Mouse (Mus musculus) neural tube, embryonic 12.5 days (tissue): ENCODE measurements around the gene Cldn14. TPM values are rescaled to one million over a fixed set of nuclear protein-coding genes. Genes with fewer than 3 reads are reported as not detected.
A peak's percentile ranks its signal among the peaks of the same experiment; 100 is the strongest.

Experiments
- ATAC-seq: fragments of 200-750 bp; cut with Nextera tagmentation; 2 replicates; pipeline ENCODE4 v1.8.0; 2017; ENCODE audit warnings: low read depth, mild to moderate bottlenecking, moderate TSS enrichment, moderate library complexity; ENCODE audit not compliant: low FRiP score
- H3K27ac ChIP-seq: fragments of 300-500 bp; sonication (generic); 2 replicates; pipeline ENCODE4 v1.5.1; 2016
- H3K27me3 ChIP-seq: fragments of 300-500 bp; sonication (generic); replicated peaks from 2 replicates; pipeline ENCODE4 v1.6.1; 2016; ENCODE audit warnings: mild to moderate bottlenecking
- H3K36me3 ChIP-seq: fragments of 300-500 bp; sonication (generic); 2 replicates; pipeline ENCODE4 v1.6.1; 2016; ENCODE audit warnings: mild to moderate bottlenecking
- H3K4me1 ChIP-seq: fragments of 300-500 bp; sonication (generic); 2 replicates; pipeline ENCODE4 v1.6.1; 2016
- H3K4me2 ChIP-seq: fragments of 300-500 bp; sonication (generic); replicated peaks from 2 replicates; pipeline ENCODE4 v1.6.1; 2016; ENCODE audit warnings: mild to moderate bottlenecking
- H3K4me3 ChIP-seq: fragments of 300-500 bp; sonication (generic); 2 replicates; pipeline ENCODE4 v1.5.1; 2016
- H3K9ac ChIP-seq: fragments of 300-500 bp; sonication (generic); 2 replicates; pipeline ENCODE4 v1.6.1; 2016; ENCODE audit warnings: mild to moderate bottlenecking
- H3K9me3 ChIP-seq: fragments of 300-500 bp; sonication (generic); 2 replicates; pipeline ENCODE4 v1.6.1; 2016; ENCODE audit warnings: mild to moderate bottlenecking
- WGBS: fragments of 180-500 bp; shearing (Covaris S2); methylation state at CpG from one replicate; pipeline ENCODE4 v1.1.7; 2016; 5-methylcytosine and 5-hydroxymethylcytosine counted together
- polyA plus RNA-seq: library from polyadenylated mRNA; unstranded; fragments of >200 nt; fragmentation: Nextera tagmentation; extraction: Ambion mirVana; gene quantifications from 2 replicates; pipeline ENCODE4 v1.2.1, GENCODE M21; 2016

The Cldn14 gene
- polyA plus RNA-seq, 1 experiment from 2014 or later, result 0.56 TPM

DNA sequence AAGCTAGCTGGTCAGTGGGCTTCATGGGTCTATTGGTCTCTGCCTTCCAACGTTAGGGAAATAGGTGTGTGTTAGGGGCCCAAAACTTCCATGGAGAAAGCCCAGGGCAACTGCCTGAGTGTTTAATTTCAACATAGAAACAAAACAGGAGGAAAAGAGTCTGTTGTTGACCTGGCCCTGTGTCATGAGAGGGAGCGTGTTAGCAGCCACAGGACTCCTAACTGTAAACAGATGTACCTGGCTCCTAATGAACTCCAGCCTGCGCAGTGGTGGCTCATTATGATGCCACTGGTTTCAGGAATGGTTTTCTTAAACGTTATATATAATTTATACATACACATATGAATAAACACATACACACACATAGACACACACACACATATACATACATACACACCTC is 68.7 kb downstream of the Cldn14 start:
- H3K36me3 ChIP-seq, result no peaks in the 10 kb centered on the region
- no peaks in the 10 kb centered on the region for H3K9me3 ChIP-seq
- ATAC-seq, result no peak
- H3K9ac ChIP-seq, result no peak overlapping the region
- H3K4me2 ChIP-seq, result no peak overlapping the region
- no peaks in the 10 kb centered on the region; the same call in none of the 2 replicates for H3K4me1 ChIP-seq
- H3K27me3 ChIP-seq, result peaks cover 11% of the 10 kb centered on the region
- 79% methylated on average over 4 of the region's 4 CpGs for WGBS
- no peak overlapping the region for H3K27ac ChIP-seq
- H3K4me3 ChIP-seq, result no peak overlapping the region

DNA sequence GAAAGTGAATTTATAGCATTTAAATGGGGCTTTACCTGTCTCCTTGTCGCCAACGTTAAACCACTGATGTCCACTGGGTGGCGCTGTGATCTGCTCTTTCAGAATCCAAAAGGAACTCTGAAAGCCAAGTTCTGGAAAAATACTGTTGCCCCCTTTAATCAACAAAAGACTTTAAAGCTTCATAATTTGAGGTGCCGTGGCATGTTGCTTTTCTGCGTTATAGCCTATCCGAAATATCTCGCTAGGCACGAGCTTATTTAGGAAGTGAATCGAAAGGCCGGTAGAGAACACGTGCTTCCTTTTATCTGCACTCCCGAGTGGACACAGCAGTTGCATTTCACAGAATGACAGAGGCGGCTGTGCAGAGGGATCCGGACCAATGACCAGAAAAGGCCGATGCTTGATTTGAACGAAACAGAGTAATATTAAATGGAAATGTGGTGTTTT is 70.2 kb downstream of the Cldn14 start:
- Histone ChIP-seq H3K4me2 (peak overlapping the region; percentile 48), H3K9ac (no peak overlapping the region), H3K9me3 (no peaks in the 10 kb centered on the region), H3K27ac (no peak overlapping the region), H3K4me3 (peak overlapping the region; percentile 16; the same call in 1 of the 2 replicates), H3K27me3 (peaks cover 11% of the 10 kb centered on the region), H3K4me1 (no peaks in the 10 kb centered on the region; the same call in none of the 2 replicates), H3K36me3 (no peaks in the 10 kb centered on the region)
- WGBS, result 16% methylated on average over 16 of the region's 16 CpGs
- no peak for ATAC-seq

DNA sequence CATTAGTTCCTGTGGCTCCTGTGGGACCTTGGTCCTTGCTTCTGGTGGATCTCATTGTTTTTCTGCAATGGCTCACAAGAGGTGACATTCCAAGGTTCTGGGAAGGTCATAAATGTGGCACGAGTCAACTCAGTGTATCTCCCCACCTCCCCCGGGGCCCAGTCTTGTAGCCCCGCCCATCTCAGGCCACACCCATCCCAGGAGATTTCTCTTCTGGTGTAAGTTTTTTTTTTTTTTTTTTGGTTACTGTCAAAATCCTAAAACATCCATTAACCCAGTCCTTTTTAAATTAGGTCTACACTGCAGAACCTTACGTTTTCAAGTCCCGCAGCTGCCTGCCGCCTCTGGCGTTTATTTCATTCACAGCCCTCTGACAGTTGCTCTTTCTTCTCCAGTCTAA is 73.6 kb downstream of the Cldn14 start:
- no peak for ATAC-seq
- Histone ChIP-seq H3K36me3 (no peaks in the 10 kb centered on the region), H3K4me2 (no peak overlapping the region), H3K27ac (no peak overlapping the region), H3K27me3 (peaks cover 11% of the 10 kb centered on the region), H3K9me3 (no peaks in the 10 kb centered on the region), H3K9ac (no peak overlapping the region), H3K4me3 (no peak overlapping the region), H3K4me1 (no peaks in the 10 kb centered on the region; the same call in 1 of the 2 replicates)
- WGBS, result 16% methylated on average over 7 of the region's 7 CpGs

DNA sequence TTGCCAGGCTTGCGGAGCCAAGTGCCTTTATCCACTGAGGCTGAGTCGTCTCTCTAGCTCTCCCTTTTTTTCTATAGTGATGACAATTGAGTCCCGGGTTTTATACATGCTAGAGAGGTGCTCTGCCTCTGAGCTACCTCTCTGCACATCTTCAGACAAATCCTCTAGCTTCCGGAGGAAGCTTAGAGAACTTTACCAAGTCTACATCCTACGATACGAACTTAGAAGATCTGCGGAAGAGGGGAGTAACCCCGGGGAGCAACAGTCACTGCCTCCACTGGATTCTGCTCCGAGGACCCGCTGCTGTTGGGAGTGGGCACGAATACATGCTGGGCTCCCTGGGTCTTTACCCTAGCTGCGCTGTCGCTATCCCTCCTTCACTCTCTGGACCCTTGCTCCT is 74.0 kb downstream of the Cldn14 start:
- Histone ChIP-seq H3K9ac (no peak overlapping the region), H3K36me3 (no peaks in the 10 kb centered on the region), H3K9me3 (no peaks in the 10 kb centered on the region), H3K27me3 (peaks cover 11% of the 10 kb centered on the region), H3K4me3 (no peak overlapping the region), H3K4me2 (no peak overlapping the region), H3K27ac (no peak overlapping the region), H3K4me1 (no peaks in the 10 kb centered on the region; the same call in 1 of the 2 replicates)
- WGBS, result 17% methylated on average over 13 of the region's 13 CpGs
- ATAC-seq, result no peak

DNA sequence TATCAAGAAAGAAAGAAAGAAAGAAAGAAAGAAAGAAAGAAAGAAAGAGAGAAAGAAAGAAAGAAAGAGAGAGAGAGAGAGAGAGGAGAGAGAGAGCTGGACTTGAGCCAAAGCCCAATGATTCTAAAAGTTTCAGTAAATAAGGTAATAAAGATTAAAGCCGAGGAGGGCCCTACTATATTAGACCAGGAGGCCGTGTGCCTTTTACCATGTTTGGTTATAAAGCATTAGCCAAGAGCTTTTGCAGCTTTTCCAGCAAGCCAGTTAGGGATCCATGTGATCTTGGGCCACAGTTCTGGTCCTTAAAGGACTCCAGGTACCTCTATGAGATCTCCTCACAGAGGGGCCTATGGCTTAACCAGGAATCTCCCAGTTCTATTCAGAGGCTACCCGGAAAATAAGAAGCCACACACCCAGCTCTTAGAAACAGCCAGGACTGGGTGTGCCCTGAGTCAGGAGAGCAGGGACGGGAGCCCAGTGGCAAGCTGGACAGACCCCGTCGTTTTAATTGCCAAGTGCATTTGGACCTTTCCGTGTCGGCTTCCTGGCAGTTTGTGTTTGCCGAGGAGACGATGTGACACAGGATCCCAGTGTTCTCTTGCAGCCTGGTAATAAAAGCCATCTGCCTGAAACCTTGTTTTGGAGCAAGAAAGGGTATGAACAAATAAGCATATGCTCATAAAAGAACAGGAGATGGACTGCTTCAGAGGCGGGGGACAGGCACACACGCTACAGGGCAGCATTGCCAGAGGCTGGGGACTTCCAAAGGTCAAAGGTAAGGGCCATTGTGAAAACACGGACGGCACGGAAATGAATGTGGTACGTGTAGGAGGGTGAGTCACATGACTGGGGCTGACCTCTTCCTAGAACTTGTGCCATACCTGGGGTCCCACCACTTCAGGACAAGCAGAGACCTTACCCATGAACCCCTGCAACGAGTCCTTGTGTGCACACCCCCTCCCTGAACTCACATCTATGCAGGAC is 76.2 kb downstream of the Cldn14 start:
- Histone ChIP-seq H3K36me3 (no peaks in the 10 kb centered on the region), H3K27me3 (peaks cover 11% of the 10 kb centered on the region), H3K9ac (no peak overlapping the region), H3K4me1 (no peaks in the 10 kb centered on the region), H3K4me2 (no peak overlapping the region), H3K4me3 (no peak overlapping the region), H3K9me3 (no peaks in the 10 kb centered on the region), H3K27ac (no peak overlapping the region)
- ATAC-seq, result no peak
- WGBS, result 58% methylated on average over 17 of the region's 17 CpGs

DNA sequence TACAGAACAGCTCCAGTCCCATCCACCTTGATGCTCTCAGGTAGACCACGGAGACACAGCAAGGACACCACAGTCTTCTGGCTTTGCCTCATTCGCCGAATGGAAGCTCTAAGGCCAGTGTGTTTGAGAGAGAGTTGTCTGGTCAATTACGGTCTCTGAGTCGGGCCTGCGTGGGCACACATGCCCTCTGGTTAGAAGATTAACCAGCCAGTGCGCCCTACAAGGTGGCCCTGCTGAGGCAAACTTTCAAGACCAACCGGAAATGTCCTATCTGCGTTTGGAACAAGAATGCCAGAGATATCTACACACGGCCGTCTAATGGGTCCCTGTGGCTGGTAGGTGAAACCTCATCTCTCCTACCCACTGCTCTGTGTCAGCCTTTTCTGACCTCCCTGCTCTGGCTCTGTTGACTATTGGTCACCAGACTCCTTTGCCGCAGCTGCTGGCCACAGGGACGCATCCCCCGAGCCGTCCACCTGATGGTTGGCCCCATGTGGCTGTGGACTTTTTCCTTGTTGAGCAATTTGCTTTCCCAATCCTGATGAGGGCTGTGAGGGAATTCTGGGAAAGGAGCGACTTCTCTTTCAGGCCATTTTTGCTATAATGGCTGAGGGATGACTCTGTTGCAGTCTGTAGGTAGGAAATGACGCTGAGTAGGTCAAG is 79.1 kb downstream of the Cldn14 start:
- no peak overlapping the region for H3K27ac ChIP-seq
- no peaks in the 10 kb centered on the region for H3K27me3 ChIP-seq
- H3K9ac ChIP-seq, result no peak overlapping the region
- H3K4me2 ChIP-seq, result no peak overlapping the region
- H3K9me3 ChIP-seq, result no peaks in the 10 kb centered on the region
- H3K4me1 ChIP-seq, result no peaks in the 10 kb centered on the region
- ATAC-seq, result no peak
- H3K36me3 ChIP-seq, result no peaks in the 10 kb centered on the region
- 91% methylated on average over 17 of the region's 17 CpGs for WGBS
- no peak overlapping the region for H3K4me3 ChIP-seq

DNA sequence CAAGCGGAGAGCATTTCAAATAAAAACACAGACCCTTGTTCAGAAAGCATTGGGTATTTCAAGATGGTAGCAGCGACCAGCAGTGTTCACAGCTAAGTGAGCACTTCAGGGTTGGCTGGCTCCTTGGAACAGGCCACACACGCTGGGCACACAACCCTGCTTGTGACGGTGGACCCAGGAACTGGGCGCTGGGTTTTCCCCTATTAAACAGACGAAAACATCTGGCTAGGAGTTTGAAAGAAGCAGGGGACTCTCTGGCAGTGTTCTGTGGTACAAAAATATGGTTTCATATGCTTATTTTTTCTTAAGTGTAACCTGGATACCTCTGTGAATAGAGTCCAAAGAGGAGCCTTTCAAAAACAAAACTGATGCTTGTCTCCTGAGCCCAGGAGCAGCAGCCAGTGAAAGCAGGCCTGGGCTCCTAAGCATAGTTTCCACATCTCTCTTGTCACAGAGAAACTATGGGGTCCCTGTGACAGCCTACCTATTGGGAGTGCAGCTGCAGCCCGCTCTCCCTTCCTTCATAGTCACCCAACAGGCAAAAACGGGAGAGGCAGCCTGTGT is 82.9 kb downstream of the Cldn14 start:
- Histone ChIP-seq H3K9me3 (no peaks in the 10 kb centered on the region), H3K36me3 (no peaks in the 10 kb centered on the region), H3K9ac (no peak overlapping the region), H3K27ac (no peak overlapping the region), H3K27me3 (no peaks in the 10 kb centered on the region), H3K4me2 (no peak overlapping the region), H3K4me3 (no peak overlapping the region), H3K4me1 (no peaks in the 10 kb centered on the region)
- WGBS, result 85% methylated on average over 8 of the region's 8 CpGs
- ATAC-seq, result no peak

DNA sequence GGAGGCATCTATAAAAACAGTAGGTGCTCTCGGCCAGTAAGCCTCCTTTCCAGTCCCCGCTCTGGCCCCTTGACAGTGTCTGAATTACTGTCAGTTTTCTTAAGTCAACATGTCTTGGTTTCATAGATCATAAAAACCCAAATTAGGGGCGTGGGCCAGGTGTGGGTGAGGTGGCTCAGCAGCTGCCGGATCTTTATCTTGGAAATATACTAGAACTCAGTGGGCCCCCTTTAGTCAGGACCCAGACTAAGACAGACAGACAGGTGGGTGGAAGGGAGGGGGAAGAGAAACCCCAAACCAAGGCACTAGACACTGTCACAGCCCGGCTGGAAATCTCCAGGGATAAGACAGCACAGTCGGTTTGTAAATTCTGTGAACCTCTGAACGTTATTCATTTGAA is 84.8 kb downstream of the Cldn14 start:
- no peak overlapping the region for H3K4me2 ChIP-seq
- WGBS, result 77% methylated on average over 7 of the region's 7 CpGs
- H3K4me1 ChIP-seq, result peaks cover 2% of the 10 kb centered on the region
- no peaks in the 10 kb centered on the region for H3K36me3 ChIP-seq
- ATAC-seq, result no peak
- H3K4me3 ChIP-seq, result no peak overlapping the region
- no peak overlapping the region for H3K9ac ChIP-seq
- H3K27ac ChIP-seq, result no peak overlapping the region
- H3K27me3 ChIP-seq, result no peaks in the 10 kb centered on the region
- H3K9me3 ChIP-seq, result no peaks in the 10 kb centered on the region

DNA sequence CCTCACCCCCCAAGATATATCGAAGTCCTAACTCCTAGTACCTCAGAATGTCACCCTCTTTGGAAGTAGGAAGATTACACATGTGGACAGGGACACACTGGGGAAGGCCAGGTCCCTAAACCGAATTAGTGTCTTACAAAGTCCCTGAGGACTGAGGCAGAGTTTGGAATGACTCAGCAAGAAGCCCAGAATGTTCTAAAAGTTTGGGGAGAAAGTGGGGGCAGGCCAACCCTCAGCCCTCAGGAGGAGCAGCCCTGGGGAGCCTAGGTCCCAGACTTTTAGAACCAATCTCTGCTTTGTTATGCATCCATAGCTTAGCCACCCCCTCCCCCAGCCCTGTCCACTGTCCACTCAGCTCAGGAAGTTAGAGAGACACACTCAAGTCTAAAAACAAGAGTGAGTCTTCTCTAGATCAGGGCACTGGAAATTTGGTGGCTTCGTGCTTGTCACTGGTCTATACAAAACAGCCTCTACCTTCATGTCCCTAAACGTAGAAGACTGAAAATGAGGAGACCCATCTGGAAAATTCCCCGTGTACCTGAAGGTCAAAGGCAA is 85.7 kb downstream of the Cldn14 start:
- 76% methylated on average over 5 of the region's 5 CpGs for WGBS
- ATAC-seq, result no peak

DNA sequence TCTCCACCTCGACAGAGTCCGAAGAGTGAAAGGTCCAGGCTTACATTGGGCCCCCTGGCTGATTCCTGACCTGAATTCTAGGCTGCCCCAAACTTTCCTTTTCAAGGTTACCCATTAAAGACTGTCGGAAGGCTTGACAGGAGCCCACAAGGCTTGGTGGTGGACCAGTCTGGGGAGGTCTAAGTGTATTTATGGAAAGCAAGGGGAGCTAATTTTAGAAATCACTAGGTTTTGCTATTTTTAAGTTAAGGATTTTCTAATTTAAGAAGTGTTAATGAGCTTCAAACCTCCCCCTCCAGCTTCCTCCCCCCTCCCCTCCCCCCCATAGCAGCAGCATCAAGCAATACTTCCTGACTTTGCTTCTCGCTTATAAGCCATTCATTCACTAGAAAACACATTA is 88.0 kb downstream of the Cldn14 start:
- H3K9ac ChIP-seq, result no peak overlapping the region
- no peak overlapping the region for H3K4me3 ChIP-seq
- 77% methylated on average over 4 of the region's 4 CpGs for WGBS
- peaks cover 6% of the 10 kb centered on the region for H3K4me1 ChIP-seq
- no peaks in the 10 kb centered on the region for H3K9me3 ChIP-seq
- no peak overlapping the region for H3K27ac ChIP-seq
- H3K27me3 ChIP-seq, result no peaks in the 10 kb centered on the region
- ATAC-seq, result no peak
- H3K4me2 ChIP-seq, result no peak overlapping the region
- H3K36me3 ChIP-seq, result no peaks in the 10 kb centered on the region

More for the DNA sequence above, 85.7 kb downstream of the Cldn14 start:
- no peak overlapping the region for H3K4me3 ChIP-seq
- H3K36me3 ChIP-seq, result no peaks in the 10 kb centered on the region
- H3K4me1 ChIP-seq, result peaks cover 6% of the 10 kb centered on the region
- H3K27me3 ChIP-seq, result no peaks in the 10 kb centered on the region
- no peaks in the 10 kb centered on the region for H3K9me3 ChIP-seq
- H3K27ac ChIP-seq, result no peak overlapping the region
- H3K9ac ChIP-seq, result no peak overlapping the region
- H3K4me2 ChIP-seq, result no peak overlapping the region

DNA sequence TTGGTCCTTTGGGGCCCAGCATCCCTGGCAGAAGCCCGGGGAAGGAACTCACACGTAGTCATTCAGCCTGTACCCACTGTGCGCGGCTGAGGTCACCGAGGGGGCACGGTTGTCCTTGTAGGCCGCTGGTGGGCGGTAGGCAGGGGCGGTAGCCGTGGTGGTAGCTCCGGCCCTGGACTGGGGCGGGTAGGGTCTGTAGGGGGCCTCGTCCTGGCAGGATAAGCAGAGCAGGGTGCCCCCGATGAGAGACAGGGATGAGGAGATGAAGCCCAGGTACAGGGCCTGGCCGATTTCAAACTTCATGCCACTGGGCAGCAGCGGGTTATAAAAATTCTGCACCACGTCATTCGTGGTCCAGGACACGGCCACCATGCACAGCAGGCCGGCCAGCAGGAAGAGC is 89.4 kb downstream of the Cldn14 start:
- H3K36me3 ChIP-seq, result no peaks in the 10 kb centered on the region
- no peaks in the 10 kb centered on the region for H3K27me3 ChIP-seq
- 0 out of 2 replicates have a peak overlapping the region, but pooled peaks have one; percentile 12 for H3K4me2 ChIP-seq
- H3K4me1 ChIP-seq, result peaks cover 6% of the 10 kb centered on the region
- no peak overlapping the region for H3K27ac ChIP-seq
- no peak overlapping the region for H3K9ac ChIP-seq
- no peaks in the 10 kb centered on the region for H3K9me3 ChIP-seq
- ATAC-seq, result 0 out of 2 replicates have a peak, but pooled peaks have one; percentile 13
- no peak overlapping the region for H3K4me3 ChIP-seq
- WGBS, result 59% methylated on average over 20 of the region's 20 CpGs

DNA sequence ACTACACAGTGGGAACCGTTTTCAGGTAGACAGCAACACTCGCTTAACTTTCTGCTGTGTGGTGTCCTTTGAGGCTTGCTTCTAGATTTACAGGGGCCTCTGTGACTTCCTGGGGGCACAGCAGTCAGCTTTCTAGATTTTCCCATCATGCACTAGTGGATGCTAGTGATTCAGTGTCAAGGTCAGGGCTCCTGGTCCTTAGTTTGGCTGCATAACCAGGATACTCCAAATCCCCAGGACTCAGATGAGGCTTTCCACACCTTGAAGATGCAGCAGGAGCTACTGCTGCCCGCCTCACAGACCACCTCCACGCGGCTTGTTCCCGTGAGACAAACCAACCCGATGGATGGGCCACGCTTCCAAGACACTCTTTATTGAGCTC is 90.0 kb downstream of the Cldn14 start:
- WGBS, result 62% methylated on average over 8 of the region's 8 CpGs
- no peak overlapping the region for H3K4me3 ChIP-seq
- ATAC-seq, result no peak

More for the DNA sequence above, 90.0 kb downstream of the Cldn14 start:
- H3K4me2 ChIP-seq, result peak overlapping the region; percentile 52
- H3K27ac ChIP-seq, result no peak overlapping the region
- H3K36me3 ChIP-seq, result no peaks in the 10 kb centered on the region
- H3K27me3 ChIP-seq, result no peaks in the 10 kb centered on the region
- H3K9me3 ChIP-seq, result no peaks in the 10 kb centered on the region
- no peak overlapping the region for H3K9ac ChIP-seq
- peaks cover 6% of the 10 kb centered on the region for H3K4me1 ChIP-seq
